Mouse (Mus musculus): ENCODE results near the gene Ifne.

Gene Ifne

GRCm38 (mm10) chr4:88880101-88880500, at the start of gene Ifne:
TSS of gene Ifne (minus strand) at chr4:88880201.
- DNase-seq (ENCODE audit: low read depth, low spot score): no peak

GRCm38 (mm10) chr4:88928341-88929102, 48.5 kb upstream of the Ifne start:
- no peak for DNase-seq (ENCODE audit: low read depth, low spot score)

- no peak for DNase-seq (ENCODE audit: low read depth, low spot score)
These were observed 47.8 kb upstream of the Ifne start for GRCm38 (mm10) chr4:88927850-88928249.

GRCm38 (mm10) chr4:88926637-88927036, 46.6 kb upstream of the Ifne start:
- no peak for DNase-seq (ENCODE audit: low read depth, low spot score)

GRCm38 (mm10) chr4:88926082-88926481, 46.1 kb upstream of the Ifne start:
- no peak for DNase-seq (ENCODE audit: low read depth, low spot score)

- peak; percentile 52 for DNase-seq (ENCODE audit: low read depth, low spot score)
These were observed 45.5 kb upstream of the Ifne start for GRCm38 (mm10) chr4:88925456-88925855.

GRCm38 (mm10) chr4:88921280-88921679, 41.3 kb upstream of the Ifne start:
- DNase-seq (ENCODE audit: low read depth, low spot score): no peak

- DNase-seq (ENCODE audit: low read depth, low spot score): no peak
These were observed 37.9 kb upstream of the Ifne start for GRCm38 (mm10) chr4:88917770-88918460.

- DNase-seq (ENCODE audit: low read depth, low spot score): no peak
These were observed 36.3 kb upstream of the Ifne start for GRCm38 (mm10) chr4:88916306-88916705.

- no peak for DNase-seq (ENCODE audit: low read depth, low spot score)
These were observed 34.0 kb upstream of the Ifne start for GRCm38 (mm10) chr4:88913984-88914383.

GRCm38 (mm10) chr4:88912882-88913281, 32.9 kb upstream of the Ifne start:
- no peak for DNase-seq (ENCODE audit: low read depth, low spot score)

GRCm38 (mm10) chr4:88912187-88912586, 32.2 kb upstream of the Ifne start:
- DNase-seq (ENCODE audit: low read depth, low spot score): no peak

GRCm38 (mm10) chr4:88909600-88910534, 29.9 kb upstream of the Ifne start:
- no peak for DNase-seq (ENCODE audit: low read depth, low spot score)

GRCm38 (mm10) chr4:88893201-88893754, 13.3 kb upstream of the Ifne start:
- no peak for DNase-seq (ENCODE audit: low read depth, low spot score)

GRCm38 (mm10) chr4:88888236-88888635, 8.2 kb upstream of the Ifne start:
- no peak for DNase-seq (ENCODE audit: low read depth, low spot score)

- no peak for DNase-seq (ENCODE audit: low read depth, low spot score)
These were observed 1.2 kb downstream of the Ifne start for GRCm38 (mm10) chr4:88878772-88879171.

- no peak for DNase-seq (ENCODE audit: low read depth, low spot score)
These were observed 1.8 kb downstream of the Ifne start for GRCm38 (mm10) chr4:88878246-88878645.

GRCm38 (mm10) chr4:88876520-88876919, 3.5 kb downstream of the Ifne start:
- DNase-seq (ENCODE audit: low read depth, low spot score): peak; percentile 49

- no peak for DNase-seq (ENCODE audit: low read depth, low spot score)
These were observed 4.4 kb downstream of the Ifne start for GRCm38 (mm10) chr4:88875435-88876095.

GRCm38 (mm10) chr4:88872691-88873090, 7.3 kb downstream of the Ifne start:
- DNase-seq (ENCODE audit: low read depth, low spot score): peak; percentile 28
